Mouse (Mus musculus): ENCODE data around the gene Cpne2. TPM values are rescaled to one million over a fixed set of nuclear protein-coding genes. Genes with fewer than 3 reads are reported as not detected.

The Cpne2 gene
- 2.4 and 2.7 TPM in 2 replicates for polyA plus RNA-seq (2015; fragmentation: Nextera tagmentation; extraction: Ambion mirVana)

GRCm38 (mm10) chr8:94532873-94533671, at the start of gene Cpne2:
TSS of gene Cpne2 (plus strand) at chr8:94532990.
- Histone ChIP-seq H3K4me1 (replicated peaks) (0 out of 2 replicates have a peak, but pooled peaks cover 3% of the 10 kb centered on the region), H3K9ac (peak within 1 kb of the TSS; percentile 21; the same call in 1 of the 2 replicates), H3K36me3 (replicated peaks) (no peaks in the 10 kb centered on the region), H3K27me3 (peaks cover 82% of the 10 kb centered on the region), H3K9me3 (replicated peaks) (no peaks in the 10 kb centered on the region), H3K4me3 (replicated peaks) (peak within 1 kb of the TSS; percentile 57), H3K27ac (replicated peaks) (no peak within 1 kb of the TSS), H3K4me2 (peak within 1 kb of the TSS; percentile 72)
- ATAC-seq (ENCODE audit: insufficient read depth) = peak; percentile 67
- under 1% methylated on average over 73 of the region's 81 CpGs for WGBS (ENCODE audit: insufficient replicate concordance)

DNA sequence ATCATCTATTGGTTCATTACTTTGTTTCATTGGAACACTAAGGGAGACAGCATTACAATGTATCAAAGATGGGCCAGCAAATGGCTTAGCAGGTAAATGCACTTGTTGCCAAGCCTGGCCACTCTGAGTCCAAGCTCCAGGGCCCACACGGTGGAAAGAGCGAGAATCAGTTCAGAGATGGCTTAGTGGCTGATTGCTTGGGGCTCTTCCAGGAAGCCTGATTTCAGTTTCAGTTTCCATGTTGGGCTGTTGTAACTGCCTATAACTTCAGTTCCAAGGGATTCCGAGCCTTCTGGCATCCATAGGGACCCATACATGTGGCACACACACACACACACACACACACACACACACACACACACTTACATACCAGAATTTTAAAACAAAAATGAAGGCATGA, 47.5 kb upstream of the Cpne2 start:
- H3K4me1 ChIP-seq (replicated peaks) = no peaks in the 10 kb centered on the region; the same call in none of the 2 replicates
- H3K27me3 ChIP-seq = peaks cover 12% of the 10 kb centered on the region; the same call in 1 of the 2 replicates
- 33% methylated on average over 3 of the region's 3 CpGs for WGBS (ENCODE audit: insufficient replicate concordance)
- ATAC-seq (ENCODE audit: insufficient read depth) = no peak
- H3K9me3 ChIP-seq (replicated peaks) = no peaks in the 10 kb centered on the region
- no peak overlapping the region for H3K4me3 ChIP-seq (replicated peaks)
- no peaks in the 10 kb centered on the region for H3K36me3 ChIP-seq (replicated peaks)
- no peak overlapping the region for H3K27ac ChIP-seq (replicated peaks)
- H3K4me2 ChIP-seq = no peak overlapping the region
- H3K9ac ChIP-seq = no peak overlapping the region

- Histone ChIP-seq H3K4me1 (replicated peaks) (no peaks in the 10 kb centered on the region; the same call in none of the 2 replicates), H3K9me3 (replicated peaks) (no peaks in the 10 kb centered on the region), H3K36me3 (replicated peaks) (no peaks in the 10 kb centered on the region), H3K4me2 (no peak overlapping the region), H3K4me3 (replicated peaks) (no peak overlapping the region), H3K27ac (replicated peaks) (no peak overlapping the region), H3K27me3 (peaks cover 16% of the 10 kb centered on the region; the same call in 1 of the 2 replicates), H3K9ac (no peak overlapping the region)
- 12% methylated on average over 2 of the region's 2 CpGs for WGBS (ENCODE audit: insufficient replicate concordance)
- no peak for ATAC-seq (ENCODE audit: insufficient read depth)
These were observed 46.9 kb upstream of the Cpne2 start for GRCm38 (mm10) chr8:94485882-94486281.

GRCm38 (mm10) chr8:94488016-94488415, 44.8 kb upstream of the Cpne2 start:
- H3K27ac ChIP-seq (replicated peaks) = no peak overlapping the region
- H3K9me3 ChIP-seq (replicated peaks) = no peaks in the 10 kb centered on the region
- H3K4me2 ChIP-seq = no peak overlapping the region
- WGBS (ENCODE audit: insufficient replicate concordance) = 40% methylated on average over 2 of the region's 2 CpGs
- H3K4me3 ChIP-seq (replicated peaks) = no peak overlapping the region
- peaks cover 4% of the 10 kb centered on the region for H3K4me1 ChIP-seq (replicated peaks)
- no peak for ATAC-seq (ENCODE audit: insufficient read depth)
- no peaks in the 10 kb centered on the region for H3K36me3 ChIP-seq (replicated peaks)
- H3K9ac ChIP-seq = no peak overlapping the region
- H3K27me3 ChIP-seq = peaks cover 13% of the 10 kb centered on the region; the same call in 1 of the 2 replicates

GRCm38 (mm10) chr8:94489809-94490483, 42.8 kb upstream of the Cpne2 start:
- Histone ChIP-seq H3K4me2 (no peak overlapping the region), H3K4me3 (replicated peaks) (no peak overlapping the region), H3K27me3 (0 out of 2 replicates have a peak, but pooled peaks cover 8% of the 10 kb centered on the region), H3K9ac (no peak overlapping the region), H3K4me1 (replicated peaks) (peaks cover 4% of the 10 kb centered on the region), H3K9me3 (replicated peaks) (no peaks in the 10 kb centered on the region), H3K36me3 (replicated peaks) (no peaks in the 10 kb centered on the region), H3K27ac (replicated peaks) (no peak overlapping the region)
- WGBS (ENCODE audit: insufficient replicate concordance) = 37% methylated on average over 4 of the region's 4 CpGs
- ATAC-seq (ENCODE audit: insufficient read depth) = no peak

DNA sequence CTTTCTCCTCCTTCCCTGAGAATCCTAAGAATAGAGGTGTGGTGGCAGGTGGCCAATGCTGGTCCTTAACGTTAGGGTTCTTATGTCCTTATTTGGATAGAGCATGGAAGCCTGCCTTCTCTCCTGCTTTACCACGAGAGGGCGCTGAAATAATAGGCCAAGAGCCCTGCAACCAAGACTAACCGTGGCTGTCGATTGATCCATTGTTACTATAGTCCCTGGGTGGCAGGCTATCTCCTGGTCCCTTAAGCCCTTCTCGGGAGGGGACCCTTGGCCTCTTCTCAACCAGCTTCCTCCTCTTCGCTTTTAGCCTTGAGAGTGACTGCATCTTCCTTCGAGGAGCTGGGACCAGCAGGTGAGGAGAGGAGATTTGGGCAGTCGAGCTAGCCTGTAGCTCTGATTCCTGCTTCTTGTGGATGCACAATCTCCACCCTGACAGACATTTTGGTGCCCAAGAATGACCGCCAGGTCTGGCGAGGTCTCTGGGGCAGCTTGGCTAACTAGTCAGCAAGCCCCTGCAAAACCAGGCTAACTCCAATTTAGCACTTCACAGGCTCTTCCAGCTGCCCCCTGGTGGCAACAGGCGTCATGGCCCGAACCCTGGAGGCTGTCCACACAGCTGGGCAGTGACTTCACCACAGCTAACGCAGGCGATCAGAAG, 40.6 kb upstream of the Cpne2 start:
- peak overlapping the region; percentile 58 for H3K4me2 ChIP-seq
- 0 out of 2 replicates have a peak, but pooled peaks cover 9% of the 10 kb centered on the region for H3K27me3 ChIP-seq
- peaks cover 4% of the 10 kb centered on the region for H3K4me1 ChIP-seq (replicated peaks)
- no peaks in the 10 kb centered on the region for H3K36me3 ChIP-seq (replicated peaks)
- WGBS (ENCODE audit: insufficient replicate concordance) = 4% methylated on average over 15 of the region's 15 CpGs
- H3K9ac ChIP-seq = no peak overlapping the region
- no peaks in the 10 kb centered on the region for H3K9me3 ChIP-seq (replicated peaks)
- ATAC-seq (ENCODE audit: insufficient read depth) = peak; percentile 61; the same call in 1 of the 2 replicates
- H3K4me3 ChIP-seq (replicated peaks) = 0 out of 2 replicates have a peak overlapping the region, but pooled peaks have one; percentile 7
- no peak overlapping the region for H3K27ac ChIP-seq (replicated peaks)

GRCm38 (mm10) chr8:94493240-94493639, 39.5 kb upstream of the Cpne2 start:
- no peak overlapping the region for H3K9ac ChIP-seq
- no peak overlapping the region for H3K4me3 ChIP-seq (replicated peaks)
- peaks cover 4% of the 10 kb centered on the region for H3K4me1 ChIP-seq (replicated peaks)
- H3K36me3 ChIP-seq (replicated peaks) = no peaks in the 10 kb centered on the region
- ATAC-seq (ENCODE audit: insufficient read depth) = no peak
- no peaks in the 10 kb centered on the region for H3K9me3 ChIP-seq (replicated peaks)
- WGBS (ENCODE audit: insufficient replicate concordance) = 32% methylated on average over 1 of the region's 1 CpGs
- H3K27ac ChIP-seq (replicated peaks) = no peak overlapping the region
- no peak overlapping the region for H3K4me2 ChIP-seq
- H3K27me3 ChIP-seq = 0 out of 2 replicates have a peak, but pooled peaks cover 11% of the 10 kb centered on the region

DNA sequence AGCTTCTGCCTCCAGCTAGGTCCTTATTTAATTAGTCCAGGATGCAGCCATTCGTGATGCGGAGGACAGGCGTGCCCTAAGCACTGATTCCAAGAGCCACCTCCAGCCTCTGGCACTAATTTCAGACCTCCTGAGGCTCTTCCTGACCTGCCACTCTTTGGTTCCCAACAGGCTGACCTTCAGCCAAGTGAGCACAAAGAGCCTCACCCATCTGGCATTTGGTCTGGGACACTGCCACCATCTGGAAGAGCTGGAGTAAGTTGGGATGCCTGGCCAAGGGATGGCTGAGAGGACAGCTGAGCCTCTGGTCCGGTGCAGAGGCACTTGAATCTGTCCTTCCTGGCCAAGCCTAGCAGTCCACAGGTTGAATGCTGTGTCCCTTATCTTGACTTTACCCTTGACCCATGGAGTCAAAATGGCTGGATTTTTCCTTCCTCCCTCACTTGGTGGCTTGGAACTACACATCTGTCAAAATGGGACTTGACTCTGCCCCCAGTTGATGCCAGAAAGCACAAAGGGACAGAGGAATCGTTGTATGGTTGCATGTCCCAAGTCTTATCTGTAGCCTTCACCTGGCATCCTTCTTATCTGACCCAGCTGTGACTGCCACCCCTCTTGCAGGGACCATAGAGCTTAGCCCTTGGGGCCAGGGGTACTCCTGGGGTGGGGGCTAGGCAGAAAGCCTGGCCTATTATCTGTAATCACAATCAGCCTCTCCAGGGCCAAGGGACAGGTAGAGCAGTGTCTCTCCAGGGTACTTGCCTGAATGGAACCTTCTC, 17.2 kb upstream of the Cpne2 start:
- H3K9ac ChIP-seq = no peak overlapping the region
- H3K4me2 ChIP-seq = no peak overlapping the region
- peaks cover 32% of the 10 kb centered on the region for H3K27me3 ChIP-seq
- H3K4me1 ChIP-seq (replicated peaks) = peaks cover 8% of the 10 kb centered on the region
- no peaks in the 10 kb centered on the region for H3K36me3 ChIP-seq (replicated peaks)
- no peaks in the 10 kb centered on the region for H3K9me3 ChIP-seq (replicated peaks)
- peak; percentile 61 for ATAC-seq (ENCODE audit: insufficient read depth)
- no peak overlapping the region for H3K27ac ChIP-seq (replicated peaks)
- 52% methylated on average over 5 of the region's 5 CpGs for whole genome bisulfite sequencing (ENCODE audit: insufficient replicate concordance)
- H3K4me3 ChIP-seq (replicated peaks) = no peak overlapping the region

- no peak overlapping the region for H3K4me2 ChIP-seq
- peaks cover 8% of the 10 kb centered on the region for H3K4me1 ChIP-seq (replicated peaks)
- no peak overlapping the region for H3K9ac ChIP-seq
- peaks cover 32% of the 10 kb centered on the region for H3K27me3 ChIP-seq
- ATAC-seq (ENCODE audit: insufficient read depth) = no peak
- H3K27ac ChIP-seq (replicated peaks) = no peak overlapping the region
- no peak overlapping the region for H3K4me3 ChIP-seq (replicated peaks)
- H3K36me3 ChIP-seq (replicated peaks) = no peaks in the 10 kb centered on the region
- H3K9me3 ChIP-seq (replicated peaks) = no peaks in the 10 kb centered on the region
- WGBS (ENCODE audit: insufficient replicate concordance) = 16% methylated on average over 1 of the region's 1 CpGs
These were observed 16.6 kb upstream of the Cpne2 start for GRCm38 (mm10) chr8:94516209-94516593.

- Histone ChIP-seq H3K36me3 (replicated peaks) (no peaks in the 10 kb centered on the region), H3K4me1 (replicated peaks) (peaks cover 8% of the 10 kb centered on the region), H3K9ac (no peak overlapping the region), H3K4me3 (replicated peaks) (no peak overlapping the region), H3K27me3 (peaks cover 32% of the 10 kb centered on the region), H3K4me2 (no peak overlapping the region), H3K9me3 (replicated peaks) (no peaks in the 10 kb centered on the region), H3K27ac (replicated peaks) (no peak overlapping the region)
- no peak for ATAC-seq (ENCODE audit: insufficient read depth)
- 35% methylated on average over 2 of the region's 3 CpGs for WGBS (ENCODE audit: insufficient replicate concordance)
These were observed 16.0 kb upstream of the Cpne2 start for GRCm38 (mm10) chr8:94516766-94517165.

All from liver, embryonic 15.5 days (tissue).